1 mouse cellular context compared by ENCODE assay signal in the genomic region with DNA sequence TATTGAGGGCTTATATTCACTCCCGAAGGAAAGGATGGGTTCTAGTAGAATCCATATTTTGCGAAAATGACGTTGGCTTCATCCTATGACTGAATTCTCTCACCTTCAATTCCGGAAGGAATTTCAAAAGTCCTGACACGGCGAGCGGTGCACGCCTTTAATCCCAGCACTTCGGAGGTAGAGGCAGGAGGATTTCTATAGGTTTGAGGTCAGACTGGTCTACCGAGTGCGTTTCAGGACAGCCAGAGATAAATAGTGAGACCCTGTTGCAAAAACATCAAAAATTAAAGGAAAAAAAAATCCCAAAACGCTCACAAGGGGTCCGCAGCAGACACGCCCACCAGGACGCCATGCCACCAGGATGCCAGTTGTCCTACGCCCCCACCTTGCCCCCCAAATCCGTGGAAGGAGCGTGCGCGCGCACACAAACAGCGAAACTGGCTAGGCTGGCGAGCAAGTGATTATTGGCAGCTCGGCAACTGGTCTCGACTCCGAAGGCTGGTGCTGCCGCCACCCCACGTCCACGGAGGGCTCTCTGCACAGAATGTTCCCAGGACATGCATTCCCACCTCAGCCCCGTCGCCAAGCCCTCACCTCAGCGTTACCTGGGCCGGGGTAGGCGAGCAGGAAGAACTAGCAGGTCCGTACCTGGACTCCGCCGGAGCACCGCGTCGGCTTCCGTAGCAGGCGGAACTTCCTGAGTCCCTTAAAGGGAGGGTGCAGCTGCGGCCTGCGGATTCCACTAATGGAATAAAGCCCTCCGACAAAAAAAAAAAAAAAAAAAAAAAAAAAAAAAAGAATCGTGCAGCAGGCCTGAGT.
A peak's percentile ranks its signal among the peaks of the same experiment; 100 is the strongest.
TF ChIP-seq lines count a peak whose summit lies in the region.

A gene (minus strand): TSS at position 683 of the 819 bp plus-strand sequence.

TF ChIP-seq in CH12.LX, 34 proteins besides CTCF, POLR2A, EP300 and RAD21 (continued from another document):
- TF ChIP-seq TCF12 (IDR thresholded peaks at IDR 0.05; ENCODE audit: low read depth, low read length) (peak; percentile 36; the same call in 1 of the 2 replicates), ZC3H11A (IDR thresholded peaks at IDR 0.05; ENCODE audit: low read depth, low read length) (no peak), ZKSCAN1 (IDR thresholded peaks at IDR 0.05; ENCODE audit: borderline replicate concordance, low read depth, low read length) (no peak; the same call in 1 of the 2 replicates), HCFC1 (IDR thresholded peaks at IDR 0.05; ENCODE audit: low read depth, low read length) (peak; percentile 87), ETS1 (conservative IDR thresholded peaks at IDR 0.05; ENCODE audit: low read depth, low read length) (no peak), ELF1 (IDR thresholded peaks at IDR 0.05; ENCODE audit: low read depth, low read length) (peak; percentile 95), MEF2A (IDR thresholded peaks at IDR 0.05; ENCODE audit: borderline replicate concordance, low read depth, low read length) (no peak), NELFE (IDR thresholded peaks at IDR 0.05; ENCODE audit: low read depth, low read length) (peak; percentile 57; the same call in 1 of the 2 replicates), MXI1 (IDR thresholded peaks at IDR 0.05; ENCODE audit: low read depth, low read length) (peak; percentile 67), IRF4 (IDR thresholded peaks at IDR 0.05; ENCODE audit: low read depth, low read length) (peak; percentile 48; the same call in 1 of the 2 replicates), SMC3 (IDR thresholded peaks at IDR 0.05; ENCODE audit: low read depth, low read length) (no peak), POLR2AphosphoS2 (IDR thresholded peaks at IDR 0.05; ENCODE audit: low read depth, low read length) (no peak), SIN3A (IDR thresholded peaks at IDR 0.05; ENCODE audit: low read length) (peak; percentile 93), JUN (IDR thresholded peaks at IDR 0.05; ENCODE audit: insufficient read depth, low read depth, low read length) (no peak), MAZ (IDR thresholded peaks at IDR 0.05; ENCODE audit: low read depth, low read length) (0 out of 2 replicates have a peak, but pooled peaks have one; percentile 14), BHLHE40 (IDR thresholded peaks at IDR 0.05; ENCODE audit: low read depth, low read length) (peak; percentile 73), NRF1 (IDR thresholded peaks at IDR 0.05; ENCODE audit: low read depth, low read length) (peak; percentile 63), KAT2A (IDR thresholded peaks at IDR 0.05; ENCODE audit: insufficient replicate concordance, low read length) (peak; percentile 66; the same call in 1 of the 2 replicates)
